Mouse (Mus musculus): ENCODE measurements at regions not wholly inside any gene's neighbourhood (a gene's known extent, or its start where the extent isn't known, plus 50 kb on each side); places are given as distances from the start of the nearest gene placed in this dataset.

GRCm38 (mm10) chr5:43049381-43050301 lies 183.3 kb upstream of the Cpeb2 start:
- Histone ChIP-seq H3K36me3 (no peaks in the 10 kb centered on the region), H3K9me3 (replicated peaks) (no peaks in the 10 kb centered on the region), H3K4me1 (no peaks in the 10 kb centered on the region), H3K27me3 (peaks cover 3% of the 10 kb centered on the region; the same call in 1 of the 2 replicates), H3K4me2 (no peak overlapping the region), H3K9ac (no peak overlapping the region), H3K4me3 (replicated peaks) (no peak overlapping the region), H3K27ac (no peak overlapping the region)
- 39% methylated on average over 4 of the region's 4 CpGs for WGBS
- peak; percentile 36; the same call in 1 of the 2 replicates for ATAC-seq (replicated peaks; ENCODE audit: low FRiP score)

- H3K27me3 ChIP-seq: no peaks in the 10 kb centered on the region
- H3K36me3 ChIP-seq: no peaks in the 10 kb centered on the region
- WGBS: 90% methylated on average over 7 of the region's 7 CpGs
- H3K4me3 ChIP-seq (replicated peaks): no peak overlapping the region
- H3K4me2 ChIP-seq: no peak overlapping the region
- H3K9me3 ChIP-seq (replicated peaks): no peaks in the 10 kb centered on the region
- no peak overlapping the region for H3K27ac ChIP-seq
- no peak overlapping the region for H3K9ac ChIP-seq
- H3K4me1 ChIP-seq: no peaks in the 10 kb centered on the region
- ATAC-seq (replicated peaks; ENCODE audit: low FRiP score): no peak
These were observed 181.9 kb upstream of the Cpeb2 start for GRCm38 (mm10) chr5:43050961-43051517.

GRCm38 (mm10) chr5:43052668-43053067 lies 180.3 kb upstream of the Cpeb2 start:
- no peak for ATAC-seq (replicated peaks; ENCODE audit: low FRiP score)
- no peak overlapping the region for H3K9ac ChIP-seq
- no peaks in the 10 kb centered on the region for H3K27me3 ChIP-seq
- no peak overlapping the region for H3K4me3 ChIP-seq (replicated peaks)
- H3K4me2 ChIP-seq: no peak overlapping the region
- no peaks in the 10 kb centered on the region for H3K4me1 ChIP-seq
- H3K27ac ChIP-seq: no peak overlapping the region
- 52% methylated on average over 1 of the region's 1 CpGs for WGBS
- no peaks in the 10 kb centered on the region for H3K36me3 ChIP-seq
- no peaks in the 10 kb centered on the region for H3K9me3 ChIP-seq (replicated peaks)

- 90% methylated on average over 8 of the region's 8 CpGs for WGBS
- no peak overlapping the region for H3K9ac ChIP-seq
These were observed 178.4 kb upstream of the Cpeb2 start for GRCm38 (mm10) chr5:43054586-43054985.

GRCm38 (mm10) chr5:43055111-43055710 lies 177.8 kb upstream of the Cpeb2 start:
- ATAC-seq (replicated peaks; ENCODE audit: low FRiP score): no peak

More at GRCm38 (mm10) chr5:43054586-43054985, 178.4 kb upstream of the Cpeb2 start:
- Histone ChIP-seq H3K4me2 (no peak overlapping the region), H3K27ac (no peak overlapping the region), H3K4me1 (no peaks in the 10 kb centered on the region), H3K36me3 (no peaks in the 10 kb centered on the region), H3K27me3 (no peaks in the 10 kb centered on the region), H3K4me3 (replicated peaks) (no peak overlapping the region), H3K9me3 (replicated peaks) (no peaks in the 10 kb centered on the region)
- ATAC-seq (replicated peaks; ENCODE audit: low FRiP score): no peak

GRCm38 (mm10) chr5:43056486-43056885 lies 176.5 kb upstream of the Cpeb2 start:
- WGBS: 81% methylated on average over 2 of the region's 2 CpGs
- no peak for ATAC-seq (replicated peaks; ENCODE audit: low FRiP score)
- Histone ChIP-seq H3K27me3 (no peaks in the 10 kb centered on the region), H3K36me3 (no peaks in the 10 kb centered on the region), H3K4me2 (no peak overlapping the region), H3K4me1 (no peaks in the 10 kb centered on the region), H3K9me3 (replicated peaks) (no peaks in the 10 kb centered on the region), H3K27ac (no peak overlapping the region), H3K9ac (no peak overlapping the region), H3K4me3 (replicated peaks) (no peak overlapping the region)

More at GRCm38 (mm10) chr5:43055111-43055710, 177.8 kb upstream of the Cpeb2 start:
- H3K9ac ChIP-seq: no peak overlapping the region
- WGBS: 72% methylated on average over 4 of the region's 4 CpGs
- no peak overlapping the region for H3K27ac ChIP-seq
- no peaks in the 10 kb centered on the region for H3K4me1 ChIP-seq
- H3K27me3 ChIP-seq: no peaks in the 10 kb centered on the region
- H3K4me3 ChIP-seq (replicated peaks): no peak overlapping the region
- H3K9me3 ChIP-seq (replicated peaks): no peaks in the 10 kb centered on the region
- H3K4me2 ChIP-seq: no peak overlapping the region
- no peaks in the 10 kb centered on the region for H3K36me3 ChIP-seq

- Histone ChIP-seq H3K27ac (no peak overlapping the region), H3K9me3 (replicated peaks) (no peaks in the 10 kb centered on the region), H3K9ac (no peak overlapping the region), H3K36me3 (no peaks in the 10 kb centered on the region), H3K27me3 (no peaks in the 10 kb centered on the region), H3K4me3 (replicated peaks) (no peak overlapping the region), H3K4me1 (no peaks in the 10 kb centered on the region), H3K4me2 (no peak overlapping the region)
- ATAC-seq (replicated peaks; ENCODE audit: low FRiP score): no peak
- 91% methylated on average over 2 of the region's 2 CpGs for WGBS
These were observed 171.7 kb upstream of the Cpeb2 start for GRCm38 (mm10) chr5:43061243-43061642.

- no peak overlapping the region for H3K9ac ChIP-seq
- H3K4me3 ChIP-seq (replicated peaks): no peak overlapping the region
- H3K36me3 ChIP-seq: no peaks in the 10 kb centered on the region
- no peaks in the 10 kb centered on the region for H3K27me3 ChIP-seq
- H3K4me1 ChIP-seq: no peaks in the 10 kb centered on the region
- WGBS: 66% methylated on average over 1 of the region's 1 CpGs
- no peak overlapping the region for H3K27ac ChIP-seq
- H3K4me2 ChIP-seq: no peak overlapping the region
- H3K9me3 ChIP-seq (replicated peaks): no peaks in the 10 kb centered on the region
- ATAC-seq (replicated peaks; ENCODE audit: low FRiP score): no peak
These were observed 171.1 kb upstream of the Cpeb2 start for GRCm38 (mm10) chr5:43061797-43062391.

- H3K9ac ChIP-seq: no peak overlapping the region
- no peak overlapping the region for H3K27ac ChIP-seq
- no peaks in the 10 kb centered on the region for H3K27me3 ChIP-seq
- no peak for ATAC-seq (replicated peaks; ENCODE audit: low FRiP score)
- H3K4me3 ChIP-seq (replicated peaks): no peak overlapping the region
- 76% methylated on average over 1 of the region's 1 CpGs for WGBS
- no peak overlapping the region for H3K4me2 ChIP-seq
- H3K9me3 ChIP-seq (replicated peaks): no peaks in the 10 kb centered on the region
- H3K4me1 ChIP-seq: no peaks in the 10 kb centered on the region
- H3K36me3 ChIP-seq: no peaks in the 10 kb centered on the region
These were observed 170.5 kb upstream of the Cpeb2 start for GRCm38 (mm10) chr5:43062499-43062898.

GRCm38 (mm10) chr5:43063386-43063785 lies 169.6 kb upstream of the Cpeb2 start:
- Histone ChIP-seq H3K27ac (no peak overlapping the region), H3K27me3 (no peaks in the 10 kb centered on the region), H3K4me1 (no peaks in the 10 kb centered on the region), H3K4me2 (no peak overlapping the region), H3K4me3 (replicated peaks) (no peak overlapping the region), H3K9ac (no peak overlapping the region), H3K36me3 (no peaks in the 10 kb centered on the region), H3K9me3 (replicated peaks) (no peaks in the 10 kb centered on the region)
- ATAC-seq (replicated peaks; ENCODE audit: low FRiP score): no peak
- 79% methylated on average over 8 of the region's 8 CpGs for WGBS

- Histone ChIP-seq H3K27ac (no peak overlapping the region), H3K9me3 (replicated peaks) (no peaks in the 10 kb centered on the region), H3K27me3 (no peaks in the 10 kb centered on the region), H3K4me3 (replicated peaks) (no peak overlapping the region), H3K9ac (no peak overlapping the region), H3K4me1 (no peaks in the 10 kb centered on the region), H3K36me3 (no peaks in the 10 kb centered on the region), H3K4me2 (no peak overlapping the region)
- 88% methylated on average over 3 of the region's 3 CpGs for WGBS
- ATAC-seq (replicated peaks; ENCODE audit: low FRiP score): no peak
These were observed 161.4 kb upstream of the Cpeb2 start for GRCm38 (mm10) chr5:43071541-43071940.

- Histone ChIP-seq H3K27me3 (no peaks in the 10 kb centered on the region), H3K9ac (no peak overlapping the region), H3K4me3 (replicated peaks) (no peak overlapping the region), H3K4me1 (no peaks in the 10 kb centered on the region), H3K9me3 (replicated peaks) (no peaks in the 10 kb centered on the region), H3K27ac (no peak overlapping the region), H3K4me2 (no peak overlapping the region), H3K36me3 (no peaks in the 10 kb centered on the region)
- no peak for ATAC-seq (replicated peaks; ENCODE audit: low FRiP score)
- WGBS: 80% methylated on average over 2 of the region's 2 CpGs
These were observed 160.6 kb upstream of the Cpeb2 start for GRCm38 (mm10) chr5:43072340-43072739.
